Mouse (Mus musculus) stomach, postnatal 0 days (tissue): ENCODE measurements around the gene Arhgap6.

ENCODE experiments used
- CTCF ChIP-seq: IDR thresholded peaks from 2 replicates; pipeline ENCODE4 v1.5.1; 2016; ENCODE audit warnings: antibody characterized with exemption, low read depth, mild to moderate bottlenecking, moderate library complexity
- EP300 ChIP-seq: optimal IDR thresholded peaks from 2 replicates; pipeline ENCODE3; 2016; ENCODE audit warnings: antibody characterized with exemption

DNA sequence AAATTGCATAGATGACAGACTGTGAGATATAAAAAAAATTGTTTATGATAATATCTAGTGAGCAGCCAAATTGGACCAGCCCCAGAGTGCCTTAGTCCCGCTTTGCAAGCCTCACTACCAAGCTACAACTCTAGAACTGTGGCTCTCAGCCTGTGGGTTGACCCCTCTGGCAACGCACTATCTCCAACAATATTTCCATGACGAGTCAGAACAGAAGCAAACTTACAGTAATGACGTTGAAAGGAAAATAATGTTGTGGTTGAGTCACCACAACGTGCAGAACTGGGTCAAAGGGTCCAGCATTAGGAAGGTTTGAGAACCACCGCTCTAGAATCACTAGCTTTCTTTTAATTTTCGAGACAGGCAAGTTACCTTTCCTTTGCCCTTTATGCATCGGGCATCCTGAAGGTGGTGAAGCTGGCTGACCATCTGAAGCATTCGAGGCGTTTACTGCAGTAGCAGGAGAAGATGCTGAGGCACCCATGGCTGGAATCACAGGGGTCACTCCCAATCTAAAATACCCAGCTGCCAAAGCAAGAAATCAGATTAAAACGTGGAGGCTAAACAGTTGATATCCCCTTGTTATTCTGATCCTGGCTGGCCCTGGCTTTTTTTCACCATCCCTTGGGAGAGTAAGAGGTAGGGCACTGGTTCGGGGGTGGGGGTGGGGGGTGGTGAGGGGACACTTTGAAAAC lies 524.3 kb downstream of the Arhgap6 start:
- TF ChIP-seq EP300 (no peak), CTCF (no peak)
